Mouse (Mus musculus): ENCODE results near the gene A3galt2.

- TF ChIP-seq CTCF (IDR thresholded peaks at IDR 0.05; ENCODE audit: borderline replicate concordance, insufficient read depth, low read length) (no peak), POLR2A (IDR thresholded peaks at IDR 0.05; ENCODE audit: low read depth, low read length) (no peak)
Observed at GRCm38 (mm10) chr4:128728431-128728851, 26.7 kb upstream of the A3galt2 start.
